Mouse (Mus musculus) embryonic fibroblast, embryonic 13.5 days (primary cell): ENCODE results near the gene Eva1b.

ENCODE experiments used
- CTCF ChIP-seq: IDR thresholded peaks from 2 replicates; pipeline ENCODE4 v1.5.1; 2011; ENCODE audit warnings: mild to moderate bottlenecking, control low read depth, low read length, moderate library complexity, borderline replicate concordance; ENCODE audit not compliant: insufficient read depth
- POLR2A ChIP-seq: IDR thresholded peaks from 2 replicates; pipeline ENCODE4 v1.6.1; 2011; ENCODE audit warnings: low read depth, mild to moderate bottlenecking, control low read depth, low read length, moderate library complexity

GRCm38 (mm10) chr4:126168851-126169250 lies 21.3 kb downstream of the Eva1b start:
- TF ChIP-seq POLR2A, result no peak
- TF ChIP-seq CTCF, result no peak
